Mouse (Mus musculus) myocyte (in vitro differentiated cells): ENCODE results near the gene Mybpc1.

Source experiments
- MYOD1 ChIP-seq, 3 experiments: IDR thresholded peaks; one replicate each; pipeline ENCODE4 v1.6.1; 2011; ENCODE audit warnings: control low read depth in 2 of 3, low read depth in 2 of 3, mild to moderate bottlenecking in 2 of 3, moderate library complexity in 1 of 3; ENCODE audit not compliant: insufficient read length in 2 of 3, control insufficient read depth in 1 of 3
- POLR2A ChIP-seq: IDR thresholded peaks from one replicate; pipeline ENCODE4 v1.6.1; 2011; ENCODE audit warnings: low read depth, mild to moderate bottlenecking, control low read depth, moderate library complexity; ENCODE audit not compliant: insufficient read length
- TCF12 ChIP-seq: IDR thresholded peaks from one replicate; pipeline ENCODE4 v1.6.1; 2011; ENCODE audit warnings: mild to moderate bottlenecking, control low read depth; ENCODE audit not compliant: poor library complexity, insufficient read depth, severe bottlenecking

DNA sequence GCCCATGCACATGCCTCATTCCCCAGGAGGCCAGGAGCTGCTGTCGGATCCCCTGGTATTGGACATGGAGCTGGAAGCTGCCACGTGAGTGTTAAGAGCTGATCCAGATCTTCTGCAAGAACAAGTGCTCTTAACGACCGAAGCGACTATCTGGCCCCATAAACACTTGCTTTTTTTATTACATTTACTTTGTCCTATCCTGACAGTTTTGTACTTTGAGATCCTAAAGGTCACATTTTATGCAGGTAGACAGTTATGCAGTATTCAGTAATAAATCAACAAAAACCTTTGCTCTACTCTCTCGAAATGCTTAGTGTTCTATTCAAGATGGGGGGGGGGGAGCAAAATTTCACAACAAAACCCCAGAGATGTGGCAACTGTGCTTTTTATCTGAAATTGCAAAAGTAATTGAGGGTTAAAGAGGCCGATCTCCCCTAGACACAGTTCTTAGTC, 97.2 kb downstream of the Mybpc1 start:
- no peak for TF ChIP-seq POLR2A
- no peak for TF ChIP-seq TCF12
- no peak for TF ChIP-seq MYOD1 (IDR thresholded peaks at IDR 0.05; ENCODE audit: control insufficient read depth in 1 of 3, insufficient read length in 2 of 3, low read depth in 2 of 3)
